Mouse (Mus musculus) ES-E14 (cell line): ENCODE data around the gene Tsks. TPM values are rescaled to one million over a fixed set of nuclear protein-coding genes. Genes with fewer than 3 reads are reported as not detected.

Experiments used
- DNase-seq: peaks from one replicate; pipeline ENCODE4 v3.0.0-alpha.2; 2013; ENCODE audit warnings: low read depth, low spot score
- H3K27ac ChIP-seq: 2 replicates; pipeline ENCODE4 v1.5.1; 2012; ENCODE audit warnings: low read depth, mild to moderate bottlenecking, low read length, moderate library complexity, mixed read lengths; ENCODE audit not compliant: poor library complexity, insufficient read depth, severe bottlenecking
- H3K36me3 ChIP-seq: 2 replicates; pipeline ENCODE4 v1.6.1; 2012; ENCODE audit warnings: mild to moderate bottlenecking, low read length, moderate library complexity, mixed read lengths; ENCODE audit not compliant: control insufficient read depth, poor library complexity, insufficient read depth, severe bottlenecking
- H3K4me1 ChIP-seq, 2 experiments: fragments of 150-350 bp in 1 of 2; sonication (generic) in 1 of 2; 2 replicates each; pipeline ENCODE4 v1.6.1; 2012; ENCODE audit warnings: low read length in 2 of 2, mild to moderate bottlenecking in 1 of 2, mixed read lengths in 1 of 2; ENCODE audit not compliant: control insufficient read depth in 2 of 2, insufficient read depth in 2 of 2, poor library complexity in 1 of 2
- H3K4me3 ChIP-seq, 2 experiments: fragments of 150-350 bp in 1 of 2; sonication (generic) in 1 of 2; 2 replicates each; pipeline ENCODE4 v1.5.1; 2012; ENCODE audit warnings: low read length in 2 of 2, low read depth in 1 of 2, mild to moderate bottlenecking in 1 of 2, mixed read lengths in 1 of 2; ENCODE audit not compliant: insufficient read depth in 1 of 2, poor library complexity in 1 of 2, severe bottlenecking in 1 of 2
- H3K9ac ChIP-seq: 2 replicates; pipeline ENCODE4 v1.6.1; 2012; ENCODE audit warnings: low read depth, mild to moderate bottlenecking, low read length, mixed read lengths; ENCODE audit not compliant: poor library complexity, insufficient read depth, severe bottlenecking
- H3K9me3 ChIP-seq: fragments of 150-350 bp; sonication (generic); 2 replicates; pipeline ENCODE4 v1.6.1; 2012; ENCODE audit warnings: low read depth, mild to moderate bottlenecking, low read length; ENCODE audit not compliant: control insufficient read depth, insufficient read depth
- CHD2 ChIP-seq: IDR thresholded peaks from 2 replicates; pipeline ENCODE4 v1.6.1; 2014; ENCODE audit warnings: mild to moderate bottlenecking, low read depth, low read length, inconsistent platforms
- HCFC1 ChIP-seq: IDR thresholded peaks from 2 replicates; pipeline ENCODE4 v1.6.1; 2012; ENCODE audit warnings: low read length, inconsistent platforms, borderline replicate concordance; ENCODE audit not compliant: insufficient read depth
- MAFK ChIP-seq: IDR thresholded peaks from 2 replicates; pipeline ENCODE4 v1.6.1; 2014; ENCODE audit warnings: mild to moderate bottlenecking, low read depth, low read length, inconsistent platforms; ENCODE audit not compliant: insufficient read depth
- ZC3H11A ChIP-seq: IDR thresholded peaks from 2 replicates; pipeline ENCODE4 v1.6.1; 2012; ENCODE audit warnings: low read depth, mild to moderate bottlenecking, inconsistent platforms, low read length, borderline replicate concordance
- ZNF384 ChIP-seq: IDR thresholded peaks from 2 replicates; pipeline ENCODE4 v1.6.1; 2012; ENCODE audit warnings: low read depth, low read length, inconsistent platforms
- in situ Hi-C, 2 experiments: fragments of 600-800 bp; cut with MboI; formaldehyde crosslinking; loops; one replicate each; pipeline ENCODE4 v1.15.1; 2025; ENCODE audit warnings: low sequenced_read_pairs in 2 of 2, inconsistent platforms in 1 of 2; ENCODE audit not compliant: unreplicated experiment in 2 of 2
- total RNA-seq: library from RNA; depleted of rRNA; stranded (reverse); fragments of 300-350 nt; gene quantifications from 2 replicates; pipeline ENCODE4 v1.2.3, GENCODE M21; 2012

The Tsks gene
- total RNA-seq, 1 experiment, result 0.49 TPM

- in situ Hi-C loops, result no loop called here
- H3K27ac ChIP-seq, result peak within 1 kb of the TSS; percentile 47
- H3K9me3 ChIP-seq, result no peaks in the 10 kb centered on the region
- peaks cover 42% of the 10 kb centered on the region for H3K36me3 ChIP-seq
- DNase-seq, result peak; percentile 92
- peak within 1 kb of the TSS; percentile 85 to 92 for H3K4me3 ChIP-seq
- H3K9ac ChIP-seq, result peak within 1 kb of the TSS; percentile 91
- peak; percentile 99 for TF ChIP-seq HCFC1
- TF ChIP-seq ZNF384, result no peak
- H3K4me1 ChIP-seq, result peaks cover 2 to 14% of the 10 kb centered on the region in 2 experiments; a peak in 1 of 4 replicates
Observed at GRCm38 (mm10) chr7:44997231-44997939, 54.4 kb downstream of the Tsks start, which contains the start of gene Irf3. Gene Irf3 (plus strand): TSS chr7:44997648.

- in situ Hi-C loops, result no loop called here
- TF ChIP-seq ZC3H11A, result no peak
- no peak for TF ChIP-seq ZNF384
- TF ChIP-seq CHD2, result no peak
- no peak for TF ChIP-seq MAFK
- TF ChIP-seq HCFC1, result no peak
- H3K4me3 ChIP-seq, result peak overlapping the region; percentile 85 to 92
- H3K36me3 ChIP-seq, result peaks cover 41% of the 10 kb centered on the region
- peak overlapping the region; percentile 45; the same call in 1 of the 2 replicates for H3K27ac ChIP-seq
- peaks cover 2 to 14% of the 10 kb centered on the region in 2 experiments; a peak in 1 of 4 replicates for H3K4me1 ChIP-seq
- no peak for DNase-seq
- no peaks in the 10 kb centered on the region for H3K9me3 ChIP-seq
- peak overlapping the region; percentile 79 for H3K9ac ChIP-seq
Observed at GRCm38 (mm10) chr7:44997940-44998428, 55.0 kb downstream of the Tsks start.

- Histone ChIP-seq H3K4me3 (peak within 1 kb of the TSS; percentile 85 to 92), H3K27ac (peak within 1 kb of the TSS; percentile 45), H3K4me1 (peaks cover 2 to 12% of the 10 kb centered on the region in 2 experiments; a peak in 1 of 4 replicates), H3K9me3 (no peaks in the 10 kb centered on the region), H3K36me3 (peaks cover 42% of the 10 kb centered on the region), H3K9ac (peak within 1 kb of the TSS; percentile 79)
- no peak for TF ChIP-seq ZC3H11A
- DNase-seq, result no peak
- in situ Hi-C loops, result no loop called here
Observed at GRCm38 (mm10) chr7:44998501-44998955, 55.5 kb downstream of the Tsks start, which contains the start of gene Bcl2l12. Gene Bcl2l12 (minus strand): TSS chr7:44998712.

GRCm38 (mm10) chr7:44999753-45000152 lies 56.7 kb downstream of the Tsks start:
- no peak overlapping the region for H3K4me3 ChIP-seq
- H3K36me3 ChIP-seq, result peaks cover 44% of the 10 kb centered on the region
- in situ Hi-C loops, result no loop called here

More at GRCm38 (mm10) chr7:44999753-45000152, 56.7 kb downstream of the Tsks start:
- Histone ChIP-seq H3K9ac (no peak overlapping the region), H3K27ac (no peak overlapping the region), H3K4me1 (peaks cover 2 to 11% of the 10 kb centered on the region in 2 experiments; a peak in 1 of 4 replicates), H3K9me3 (no peaks in the 10 kb centered on the region)
- no peak for DNase-seq
- TF ChIP-seq CHD2, result no peak
- no peak for TF ChIP-seq HCFC1
- TF ChIP-seq MAFK, result no peak
- TF ChIP-seq ZC3H11A, result no peak
- TF ChIP-seq ZNF384, result no peak
